Mouse (Mus musculus) myocyte (in vitro differentiated cells): ENCODE results near the gene Lsm11.

ENCODE experiments used
- MAX ChIP-seq: IDR thresholded peaks from one replicate; pipeline ENCODE4 v1.6.1; 2011; ENCODE audit warnings: low read depth, mild to moderate bottlenecking, control low read depth
- USF1 ChIP-seq: IDR thresholded peaks from one replicate; pipeline ENCODE4 v1.6.1; 2011; ENCODE audit warnings: low read depth, mild to moderate bottlenecking, control low read depth, moderate library complexity

- TF ChIP-seq MAX (no peak), USF1 (peak; percentile 53)
Measured at GRCm38 (mm10) chr11:45918018-45918417, 26.7 kb downstream of the Lsm11 start.
